Mouse (Mus musculus) hindbrain, embryonic 16.5 days (tissue): ENCODE measurements around the gene Tuba8. TPM values are rescaled to one million over a fixed set of nuclear protein-coding genes. Genes with fewer than 3 reads are reported as not detected.

ENCODE experiments used
- ATAC-seq: fragments of 200-750 bp; cut with Nextera tagmentation; 2 replicates; pipeline ENCODE4 v1.8.0; 2017; ENCODE audit warnings: moderate TSS enrichment, moderate library complexity
- H3K27ac ChIP-seq: fragments of 300-500 bp; sonication (generic); 2 replicates; pipeline ENCODE4 v1.5.1; 2014; ENCODE audit warnings: low read depth, mild to moderate bottlenecking, control low read depth, low read length, moderate library complexity
- H3K27me3 ChIP-seq: fragments of 300-500 bp; sonication (generic); replicated peaks from 2 replicates; pipeline ENCODE4 v1.6.1; 2014; ENCODE audit warnings: low read length; ENCODE audit not compliant: control insufficient read depth, insufficient read depth
- H3K36me3 ChIP-seq: fragments of 300-500 bp; sonication (generic); 2 replicates; pipeline ENCODE4 v1.6.1; 2014; ENCODE audit warnings: mild to moderate bottlenecking, low read length, moderate library complexity, mixed read lengths; ENCODE audit not compliant: control insufficient read depth, insufficient read depth
- H3K4me1 ChIP-seq: fragments of 300-500 bp; sonication (generic); 2 replicates; pipeline ENCODE4 v1.6.1; 2014; ENCODE audit warnings: low read depth, low read length; ENCODE audit not compliant: control insufficient read depth, insufficient read depth
- H3K4me2 ChIP-seq: fragments of 300-500 bp; sonication (generic); 2 replicates; pipeline ENCODE4 v1.6.1; 2014; ENCODE audit warnings: mild to moderate bottlenecking, low read length, control low read depth, moderate library complexity
- H3K4me3 ChIP-seq: fragments of 300-500 bp; sonication (generic); 2 replicates; pipeline ENCODE4 v1.5.1; 2014; ENCODE audit warnings: mild to moderate bottlenecking, low read length, control low read depth, moderate library complexity
- H3K9ac ChIP-seq: fragments of 300-500 bp; sonication (generic); 2 replicates; pipeline ENCODE4 v1.6.1; 2014; ENCODE audit warnings: low read depth, mild to moderate bottlenecking, control low read depth, low read length, moderate library complexity
- H3K9me3 ChIP-seq: fragments of 300-500 bp; sonication (generic); 2 replicates; pipeline ENCODE4 v1.6.1; 2014; ENCODE audit warnings: mild to moderate bottlenecking, low read length, moderate library complexity; ENCODE audit not compliant: control insufficient read depth
- WGBS: fragments of 180-500 bp; shearing (Covaris S2); extraction: QIAGEN DNeasy Blood & Tissue Kit; methylation state at CpG from one replicate; pipeline ENCODE4 v1.1.7; 2014; 5-methylcytosine and 5-hydroxymethylcytosine counted together
- polyA plus RNA-seq: library from polyadenylated mRNA; unstranded; fragments of >200 nt; fragmentation: Nextera tagmentation; extraction: Ambion mirVana; gene quantifications from 2 replicates; pipeline ENCODE4 v1.2.1, GENCODE M21; 2015

The Tuba8 gene
- polyA plus RNA-seq, 1 experiment from 2014 or later = 1.8 TPM

DNA sequence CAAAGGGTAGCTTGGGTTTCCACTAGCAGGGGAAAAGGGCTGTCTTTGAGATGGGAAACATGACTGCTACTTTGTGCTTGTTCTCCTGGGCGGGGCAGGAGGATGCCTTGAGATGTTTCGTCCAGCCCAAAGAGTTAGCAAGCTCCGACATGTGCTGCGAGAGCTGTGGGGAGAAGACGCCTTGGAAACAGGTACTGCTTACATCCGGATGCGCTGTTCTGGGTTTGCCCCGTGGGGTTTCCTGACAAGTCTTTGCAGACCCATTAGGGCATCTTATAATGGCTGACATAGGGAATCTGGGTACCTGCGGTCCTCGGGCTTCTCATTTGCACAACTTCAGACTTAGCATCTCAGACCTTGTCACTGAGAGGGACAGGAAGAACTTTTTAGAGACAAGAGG lies 51.5 kb downstream of the Tuba8 start:
- H3K27ac ChIP-seq = no peak overlapping the region
- H3K4me3 ChIP-seq = no peak overlapping the region
- H3K36me3 ChIP-seq = no peaks in the 10 kb centered on the region
- H3K9me3 ChIP-seq = no peaks in the 10 kb centered on the region
- no peak for ATAC-seq
- H3K27me3 ChIP-seq = no peaks in the 10 kb centered on the region
- no peak overlapping the region for H3K9ac ChIP-seq
- H3K4me1 ChIP-seq = no peaks in the 10 kb centered on the region
- 92% methylated on average over 10 of the region's 10 CpGs for WGBS
- H3K4me2 ChIP-seq = no peak overlapping the region

- no peak overlapping the region for H3K9ac ChIP-seq
- no peak overlapping the region for H3K27ac ChIP-seq
- no peak overlapping the region for H3K4me2 ChIP-seq
- no peaks in the 10 kb centered on the region for H3K36me3 ChIP-seq
- no peaks in the 10 kb centered on the region for H3K27me3 ChIP-seq
- 96% methylated on average over 11 of the region's 11 CpGs for WGBS
- no peaks in the 10 kb centered on the region for H3K4me1 ChIP-seq
- H3K4me3 ChIP-seq = no peak overlapping the region
- ATAC-seq = no peak
- no peaks in the 10 kb centered on the region for H3K9me3 ChIP-seq
These were observed 52.0 kb downstream of the Tuba8 start for GRCm38 (mm10) chr6:121262496-121262895.

DNA sequence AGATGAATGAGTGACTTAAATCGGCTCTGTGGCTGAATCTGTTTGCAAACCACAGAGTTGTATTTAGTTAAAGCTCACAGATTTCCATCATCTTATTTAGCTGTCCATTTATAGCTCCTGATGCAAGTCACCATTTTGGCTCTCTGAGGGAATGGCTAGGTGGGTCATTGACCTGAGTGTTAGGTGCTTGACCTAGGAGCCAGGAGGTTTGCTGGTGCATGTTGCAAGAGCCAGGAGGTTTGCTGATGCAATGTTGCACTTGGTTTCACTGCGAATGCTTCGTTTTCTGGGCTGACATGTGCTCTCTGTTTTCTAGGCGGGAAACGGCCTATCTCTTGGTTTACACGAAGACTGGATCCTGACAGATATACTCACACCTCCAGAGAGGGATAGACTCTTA lies 59.7 kb downstream of the Tuba8 start:
- 83% methylated on average over 6 of the region's 6 CpGs for WGBS
- H3K9me3 ChIP-seq = no peaks in the 10 kb centered on the region

GRCm38 (mm10) chr6:121271707-121272074 lies 61.2 kb downstream of the Tuba8 start:
- Histone ChIP-seq H3K27me3 (no peaks in the 10 kb centered on the region), H3K27ac (no peak overlapping the region), H3K9me3 (no peaks in the 10 kb centered on the region), H3K9ac (no peak overlapping the region), H3K4me2 (peak overlapping the region; percentile 76), H3K4me3 (no peak overlapping the region), H3K4me1 (no peaks in the 10 kb centered on the region), H3K36me3 (no peaks in the 10 kb centered on the region)
- ATAC-seq = peak; percentile 13; the same call in 1 of the 2 replicates
- WGBS = 12% methylated on average over 4 of the region's 4 CpGs

More for the DNA sequence above, 59.7 kb downstream of the Tuba8 start:
- Histone ChIP-seq H3K4me2 (no peak overlapping the region), H3K27ac (no peak overlapping the region), H3K36me3 (no peaks in the 10 kb centered on the region), H3K4me3 (no peak overlapping the region), H3K9ac (no peak overlapping the region; the same call in 1 of the 2 replicates), H3K4me1 (no peaks in the 10 kb centered on the region), H3K27me3 (no peaks in the 10 kb centered on the region)
- no peak for ATAC-seq

- H3K4me3 ChIP-seq = peak overlapping the region; percentile 46
- peak; percentile 96 for ATAC-seq
- H3K9ac ChIP-seq = peak overlapping the region; percentile 57; the same call in 1 of the 2 replicates
- H3K27ac ChIP-seq = peak overlapping the region; percentile 79
- no peaks in the 10 kb centered on the region for H3K4me1 ChIP-seq
- no peaks in the 10 kb centered on the region for H3K9me3 ChIP-seq
- no peaks in the 10 kb centered on the region for H3K36me3 ChIP-seq
- whole genome bisulfite sequencing = 9% methylated on average over 17 of the region's 17 CpGs
- no peaks in the 10 kb centered on the region for H3K27me3 ChIP-seq
- peak overlapping the region; percentile 76 for H3K4me2 ChIP-seq
These were observed 61.7 kb downstream of the Tuba8 start for GRCm38 (mm10) chr6:121272075-121272800.

- Histone ChIP-seq H3K4me1 (no peaks in the 10 kb centered on the region), H3K9ac (no peak overlapping the region), H3K4me2 (no peak overlapping the region), H3K4me3 (no peak overlapping the region), H3K27me3 (no peaks in the 10 kb centered on the region), H3K36me3 (no peaks in the 10 kb centered on the region), H3K27ac (no peak overlapping the region), H3K9me3 (no peaks in the 10 kb centered on the region)
- no peak for ATAC-seq
- 86% methylated on average over 3 of the region's 3 CpGs for WGBS
These were observed 63.9 kb downstream of the Tuba8 start for GRCm38 (mm10) chr6:121274356-121274755.

Other genes with a start within 250 kb of the Tuba8 start
- 31.4 and 32.9 TPM in 2 replicates for gene Mical3, start 79.7 kb upstream of the Tuba8 start, polyA plus RNA-seq
- gene Pex26, start 27.0 kb upstream of the Tuba8 start, polyA plus RNA-seq = 13.5 and 15.6 TPM in 2 replicates
- 0.75 and 1.7 TPM in 2 replicates for gene Usp18, start 35.2 kb downstream of the Tuba8 start, polyA plus RNA-seq
- gene Slc6a13, start 89.5 kb downstream of the Tuba8 start, polyA plus RNA-seq = 55.2 and 61.7 TPM in 2 replicates
- gene Slc6a12, start 132.4 kb downstream of the Tuba8 start, polyA plus RNA-seq = 2.4 and 2.5 TPM in 2 replicates